Mouse (Mus musculus): ENCODE measurements around the gene Rbm33. TPM values are rescaled to one million over a fixed set of nuclear protein-coding genes. Genes with fewer than 3 reads are reported as not detected.
A peak's percentile ranks its signal among the peaks of the same experiment; 100 is the strongest.

Rbm33 gene
- total and polyA plus RNA-seq, 2 experiments = 16.1 to 17.1 TPM

DNA sequence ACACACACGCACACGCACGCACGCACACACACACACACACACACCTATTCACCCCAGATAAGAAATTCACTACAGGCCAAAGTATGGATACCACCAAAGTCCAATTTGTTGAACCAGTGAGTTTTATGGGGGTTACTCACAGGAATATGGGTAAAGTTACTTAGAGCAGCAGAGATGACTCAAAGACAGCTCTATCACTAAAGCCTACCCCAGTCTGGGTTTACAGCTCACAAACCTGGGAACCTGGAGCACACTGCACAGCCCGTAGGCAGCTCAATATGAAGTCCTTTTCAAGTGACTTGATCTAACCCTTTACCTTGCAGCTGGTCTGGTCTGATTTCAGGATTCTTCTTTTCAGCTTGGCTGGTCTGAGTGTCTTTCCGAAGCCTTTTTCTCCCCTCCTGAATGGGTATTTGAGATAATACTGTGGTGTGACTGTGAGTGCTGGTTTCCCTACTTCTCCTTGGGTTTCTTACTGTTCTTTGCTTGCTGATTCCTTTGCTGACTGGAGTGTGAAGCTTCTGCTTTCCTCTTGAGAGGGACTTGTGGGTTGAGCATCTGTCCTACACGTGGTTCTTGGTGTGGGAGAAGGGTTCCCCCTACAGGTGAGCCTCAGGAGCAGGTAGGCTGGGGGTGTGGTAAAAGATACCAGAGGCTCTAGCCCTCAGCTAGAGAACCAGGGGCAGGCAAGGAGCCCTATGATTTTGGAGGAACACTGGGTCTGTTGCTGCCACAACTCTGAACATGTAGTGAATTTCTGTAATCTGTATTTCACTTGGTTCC lies 12.3 kb downstream of the Rbm33 start:
- peak; percentile 79 for TF ChIP-seq CTCF (IDR thresholded peaks at IDR 0.05; ENCODE audit: low read depth, low read length)
- no peak for TF ChIP-seq POLR2A (IDR thresholded peaks at IDR 0.05; ENCODE audit: extremely low read depth, insufficient read depth, low read length)
- Histone ChIP-seq H3K4me3 (ENCODE audit: insufficient read depth, low read depth, low read length) (no peak overlapping the region), H3K79me2 (ENCODE audit: control insufficient read depth, insufficient read depth, low read length) (peaks cover 28% of the 10 kb centered on the region), H3K9ac (ENCODE audit: low read depth, low read length) (no peak overlapping the region), H3K27ac (replicated peaks; ENCODE audit: insufficient read depth, low read depth, low read length) (no peak overlapping the region), H3K4me1 (ENCODE audit: control insufficient read depth, insufficient read depth, low read length) (peaks cover 14% of the 10 kb centered on the region; the same call in 1 of the 2 replicates), H3K27me3 (ENCODE audit: control insufficient read depth, insufficient read depth, low read length) (no peaks in the 10 kb centered on the region), H3K36me3 (ENCODE audit: control insufficient read depth, insufficient read depth, low read length) (peaks cover 16% of the 10 kb centered on the region)
- 74% methylated on average over 7 of the region's 7 CpGs for WGBS
- peak; percentile 62 for DNase-seq (ENCODE audit: extremely low read depth, low read depth, low spot score)

DNA sequence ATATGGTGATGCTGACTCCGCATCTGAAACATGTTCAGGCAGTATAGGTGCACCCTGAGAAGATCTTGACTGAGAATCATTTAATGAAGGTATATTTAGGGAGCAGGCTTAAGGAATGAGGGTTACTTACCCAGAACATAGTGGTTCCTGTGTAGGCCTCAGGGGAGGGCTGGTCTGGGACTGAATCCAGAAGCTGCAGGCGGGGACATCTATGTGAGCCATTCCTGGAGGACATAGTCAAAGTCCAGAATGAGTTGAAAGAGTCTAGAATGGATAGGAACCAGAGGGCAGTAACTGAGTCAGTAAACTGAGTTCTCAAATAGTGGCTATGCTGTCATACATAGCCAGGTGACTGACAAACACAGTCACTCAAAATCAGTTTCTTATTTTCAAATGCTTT lies 16.8 kb downstream of the Rbm33 start:
- 62% methylated on average over 2 of the region's 2 CpGs for WGBS
- no peak overlapping the region for H3K9ac ChIP-seq (ENCODE audit: low read depth, low read length)
- H3K27me3 ChIP-seq (ENCODE audit: control insufficient read depth, insufficient read depth, low read length) = no peaks in the 10 kb centered on the region
- no peak overlapping the region for H3K27ac ChIP-seq (replicated peaks; ENCODE audit: insufficient read depth, low read depth, low read length)
- peak; percentile 81 for DNase-seq (ENCODE audit: extremely low read depth, low read depth, low spot score)
- H3K4me1 ChIP-seq (ENCODE audit: control insufficient read depth, insufficient read depth, low read length) = peaks cover 4% of the 10 kb centered on the region; the same call in 1 of the 2 replicates
- peaks cover 14% of the 10 kb centered on the region for H3K79me2 ChIP-seq (ENCODE audit: control insufficient read depth, insufficient read depth, low read length)
- H3K4me3 ChIP-seq (ENCODE audit: insufficient read depth, low read depth, low read length) = no peak overlapping the region
- TF ChIP-seq POLR2A (IDR thresholded peaks at IDR 0.05; ENCODE audit: extremely low read depth, insufficient read depth, low read length) = no peak
- TF ChIP-seq CTCF (IDR thresholded peaks at IDR 0.05; ENCODE audit: low read depth, low read length) = no peak
- peaks cover 44% of the 10 kb centered on the region for H3K36me3 ChIP-seq (ENCODE audit: control insufficient read depth, insufficient read depth, low read length)

DNA sequence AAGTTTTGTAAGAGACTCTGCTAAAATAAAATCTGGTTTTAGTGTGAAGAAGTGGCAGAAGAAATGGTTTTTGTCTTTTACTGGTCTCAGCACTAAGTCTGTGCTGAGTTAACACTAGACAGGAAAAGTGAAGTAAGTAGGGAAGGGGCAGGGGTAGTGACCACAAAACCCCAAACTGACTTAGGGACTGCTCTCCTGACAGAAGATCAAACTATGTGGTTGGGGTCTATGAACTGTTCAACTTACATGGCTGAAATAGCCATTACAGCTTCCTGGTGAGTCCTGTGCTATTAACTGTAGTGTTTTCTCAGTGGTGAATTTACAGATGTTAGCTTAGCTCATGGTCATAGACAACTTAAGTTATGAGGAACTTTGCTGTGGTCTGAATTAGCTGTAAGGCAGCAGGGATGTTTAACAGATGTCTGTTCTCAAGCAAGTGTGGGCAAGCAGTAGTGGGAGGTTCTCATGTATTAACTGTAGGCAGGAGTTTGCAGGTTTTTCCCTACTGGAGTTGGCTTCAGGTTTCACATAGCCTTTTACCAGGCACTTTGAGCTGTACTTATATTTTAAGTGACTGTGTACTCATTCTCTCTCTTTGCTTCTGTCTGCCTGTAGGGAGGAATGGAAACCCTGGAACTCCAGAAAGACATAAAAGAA lies 35.1 kb downstream of the Rbm33 start:
- no peak overlapping the region for H3K9ac ChIP-seq (ENCODE audit: low read depth, low read length)
- DNase-seq (ENCODE audit: extremely low read depth, low read depth, low spot score) = no peak
- H3K36me3 ChIP-seq (ENCODE audit: control insufficient read depth, insufficient read depth, low read length) = peaks cover 62% of the 10 kb centered on the region
- H3K4me1 ChIP-seq (ENCODE audit: control insufficient read depth, insufficient read depth, low read length) = no peaks in the 10 kb centered on the region
- H3K79me2 ChIP-seq (ENCODE audit: control insufficient read depth, insufficient read depth, low read length) = peaks cover 3% of the 10 kb centered on the region; the same call in 1 of the 2 replicates
- no peak overlapping the region for H3K27ac ChIP-seq (replicated peaks; ENCODE audit: insufficient read depth, low read depth, low read length)
- H3K27me3 ChIP-seq (ENCODE audit: control insufficient read depth, insufficient read depth, low read length) = no peaks in the 10 kb centered on the region
- TF ChIP-seq POLR2A (IDR thresholded peaks at IDR 0.05; ENCODE audit: extremely low read depth, insufficient read depth, low read length) (no peak), CTCF (IDR thresholded peaks at IDR 0.05; ENCODE audit: low read depth, low read length) (no peak)
- no peak overlapping the region for H3K4me3 ChIP-seq (ENCODE audit: insufficient read depth, low read depth, low read length)

DNA sequence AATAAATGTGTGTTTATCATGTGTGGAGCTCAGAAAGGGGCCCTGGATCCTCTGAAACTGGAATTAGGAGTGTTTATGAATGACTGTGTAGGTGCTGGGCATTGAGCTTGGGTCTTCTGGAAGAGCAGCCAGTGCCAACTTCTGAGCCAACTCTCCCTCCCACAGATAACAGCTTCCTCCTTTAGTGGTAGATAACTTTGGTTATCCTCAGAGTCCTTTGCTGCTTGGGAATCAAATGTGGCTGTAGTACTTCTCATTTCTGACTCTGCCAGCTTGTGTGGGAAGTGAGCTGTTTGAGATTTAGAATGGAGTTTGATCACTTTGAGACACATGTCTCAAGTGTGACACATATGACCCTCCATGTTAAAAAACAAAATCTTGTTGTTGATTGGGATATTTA lies 38.7 kb downstream of the Rbm33 start:
- Histone ChIP-seq H3K27me3 (ENCODE audit: control insufficient read depth, insufficient read depth, low read length) (no peaks in the 10 kb centered on the region), H3K27ac (replicated peaks; ENCODE audit: insufficient read depth, low read depth, low read length) (no peak overlapping the region), H3K4me1 (ENCODE audit: control insufficient read depth, insufficient read depth, low read length) (no peaks in the 10 kb centered on the region), H3K36me3 (ENCODE audit: control insufficient read depth, insufficient read depth, low read length) (peaks cover 76% of the 10 kb centered on the region), H3K4me3 (ENCODE audit: insufficient read depth, low read depth, low read length) (no peak overlapping the region), H3K9ac (ENCODE audit: low read depth, low read length) (no peak overlapping the region), H3K79me2 (ENCODE audit: control insufficient read depth, insufficient read depth, low read length) (peaks cover 11% of the 10 kb centered on the region; the same call in 1 of the 2 replicates)
- TF ChIP-seq CTCF (IDR thresholded peaks at IDR 0.05; ENCODE audit: low read depth, low read length) (no peak), POLR2A (IDR thresholded peaks at IDR 0.05; ENCODE audit: extremely low read depth, insufficient read depth, low read length) (no peak)
- DNase-seq (ENCODE audit: extremely low read depth, low read depth, low spot score) = no peak

DNA sequence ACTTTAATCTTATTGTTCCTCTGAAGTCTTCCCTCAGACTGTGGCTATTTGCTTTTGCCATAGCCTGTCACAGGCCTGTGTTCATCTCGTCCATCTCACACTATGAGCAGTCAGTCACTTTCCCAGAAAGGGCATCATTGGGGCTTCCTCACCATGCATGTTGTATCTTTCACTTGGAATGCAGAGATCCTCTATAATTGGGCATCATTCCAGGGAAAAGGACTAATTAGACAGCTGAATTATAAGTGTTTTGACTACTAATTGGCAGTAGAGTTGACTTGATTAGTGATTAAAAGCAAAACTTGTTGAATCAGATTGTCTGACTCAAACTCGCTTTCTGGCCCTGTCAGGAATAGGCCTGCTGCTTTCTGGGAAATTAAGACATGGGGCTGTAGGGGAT lies 43.8 kb downstream of the Rbm33 start:
- WGBS = 98% methylated on average over 2 of the region's 2 CpGs
- no peaks in the 10 kb centered on the region for H3K4me1 ChIP-seq (ENCODE audit: control insufficient read depth, insufficient read depth, low read length)
- peaks cover 25% of the 10 kb centered on the region; the same call in 1 of the 2 replicates for H3K79me2 ChIP-seq (ENCODE audit: control insufficient read depth, insufficient read depth, low read length)
- no peak overlapping the region for H3K27ac ChIP-seq (replicated peaks; ENCODE audit: insufficient read depth, low read depth, low read length)
- DNase-seq (ENCODE audit: extremely low read depth, low read depth, low spot score) = no peak
- H3K27me3 ChIP-seq (ENCODE audit: control insufficient read depth, insufficient read depth, low read length) = no peaks in the 10 kb centered on the region
- TF ChIP-seq CTCF (IDR thresholded peaks at IDR 0.05; ENCODE audit: low read depth, low read length) = no peak
- H3K9ac ChIP-seq (ENCODE audit: low read depth, low read length) = no peak overlapping the region
- H3K4me3 ChIP-seq (ENCODE audit: insufficient read depth, low read depth, low read length) = no peak overlapping the region
- H3K36me3 ChIP-seq (ENCODE audit: control insufficient read depth, insufficient read depth, low read length) = peaks cover 79% of the 10 kb centered on the region

DNA sequence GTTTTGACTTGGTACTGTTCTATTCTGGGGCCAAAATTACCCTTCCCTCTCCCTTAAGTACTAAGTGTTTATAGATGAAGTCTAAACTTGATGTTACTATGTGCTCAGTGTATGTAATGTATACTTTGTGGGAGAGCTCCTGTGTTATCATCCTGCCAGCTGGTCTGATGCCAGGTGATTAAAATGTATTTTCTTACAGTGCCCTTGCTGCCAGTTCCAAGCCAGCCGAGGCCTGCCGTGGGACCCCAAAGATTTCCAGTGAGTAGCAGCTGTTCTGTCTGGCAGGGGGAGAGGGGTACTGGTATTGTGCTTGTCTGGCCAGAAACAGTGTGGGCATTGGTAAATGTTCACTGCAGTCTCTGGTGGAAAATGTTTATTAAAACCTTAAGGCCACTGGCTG lies 51.1 kb downstream of the Rbm33 start:
- Histone ChIP-seq H3K4me3 (ENCODE audit: insufficient read depth, low read depth, low read length) (no peak overlapping the region), H3K9ac (ENCODE audit: low read depth, low read length) (no peak overlapping the region), H3K79me2 (ENCODE audit: control insufficient read depth, insufficient read depth, low read length) (peaks cover 9% of the 10 kb centered on the region; the same call in 1 of the 2 replicates), H3K36me3 (ENCODE audit: control insufficient read depth, insufficient read depth, low read length) (peaks cover 62% of the 10 kb centered on the region), H3K27me3 (ENCODE audit: control insufficient read depth, insufficient read depth, low read length) (no peaks in the 10 kb centered on the region), H3K27ac (replicated peaks; ENCODE audit: insufficient read depth, low read depth, low read length) (no peak overlapping the region), H3K4me1 (ENCODE audit: control insufficient read depth, insufficient read depth, low read length) (no peaks in the 10 kb centered on the region; the same call in 1 of the 2 replicates)
- TF ChIP-seq POLR2A (IDR thresholded peaks at IDR 0.05; ENCODE audit: extremely low read depth, insufficient read depth, low read length) (no peak), CTCF (IDR thresholded peaks at IDR 0.05; ENCODE audit: low read depth, low read length) (no peak)
- DNase-seq (ENCODE audit: extremely low read depth, low read depth, low spot score) = no peak
- WGBS = 86% methylated on average over 2 of the region's 2 CpGs

All from liver, adult 2 months (tissue).